Mouse (Mus musculus) ES-Bruce4 (cell line): ENCODE results near the gene Mroh2b.

Experiments used
- CTCF ChIP-seq: IDR thresholded peaks from one replicate; pipeline ENCODE4 v1.8.1; 2011; ENCODE audit warnings: low read depth, low read length
- POLR2A ChIP-seq: IDR thresholded peaks from one replicate; pipeline ENCODE4 v1.8.1; 2011; ENCODE audit warnings: low read length; ENCODE audit not compliant: insufficient read depth

- TF ChIP-seq POLR2A (no peak), CTCF (no peak)
Observed at GRCm38 (mm10) chr15:4934731-4935130, 36.2 kb downstream of the Mroh2b start.
